Mouse (Mus musculus) right cerebral cortex, postnatal 25 days (tissue): Measurements from ENCODE around the gene Cyp2c67.
"Not testable (repeated sequence)": the region's sequence is repeated elsewhere in the genome, so short reads cannot be mapped to it uniquely, and the experiment has no call there.

ENCODE experiments used
- DNase-seq: peaks from one replicate; pipeline ENCODE4 v3.0.0; 2022

The Cyp2c67 gene

DNA sequence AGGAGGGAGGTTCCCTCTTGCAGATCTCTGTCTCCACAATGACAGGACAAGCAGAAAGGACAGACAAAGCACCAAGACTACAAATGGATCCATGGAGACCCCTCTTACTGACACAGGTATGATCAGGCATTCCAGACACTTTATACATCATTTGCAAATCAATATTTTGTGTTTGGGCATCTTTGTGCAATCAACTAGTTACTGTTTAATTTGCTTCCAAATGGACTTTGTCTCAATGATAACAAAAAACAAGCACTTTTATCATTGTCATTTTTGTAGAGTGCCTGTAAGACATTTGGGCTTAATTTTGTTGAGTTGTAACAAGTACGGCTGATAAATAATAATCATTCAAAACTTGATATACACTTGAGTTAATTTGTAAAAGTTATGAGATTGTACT, at the start of gene Cyp2c67:
TSS of gene Cyp2c67 (minus strand) at position 114 of the 400 bp plus-strand sequence.
- no peak for DNase-seq

DNA sequence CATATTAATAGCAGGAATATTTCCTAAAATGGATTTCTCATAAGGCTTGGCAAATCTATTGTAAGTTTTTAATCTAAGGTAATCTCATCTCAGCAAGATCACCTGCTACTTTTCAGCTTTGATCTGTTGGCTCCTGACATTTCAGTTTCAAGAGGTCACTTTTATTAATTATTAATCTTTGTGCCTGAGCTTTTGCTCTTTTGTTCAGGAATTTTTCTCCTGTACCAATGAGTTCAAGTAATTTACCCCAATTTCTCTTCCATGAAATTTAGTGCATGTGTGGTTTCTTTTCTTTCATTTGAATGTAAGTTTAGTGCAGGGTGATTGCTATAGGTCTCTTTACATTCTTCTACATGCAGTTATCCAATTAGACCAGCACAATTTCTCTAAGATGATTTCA, 16.8 kb upstream of the Cyp2c67 start:
- DNase-seq: not testable (repeated sequence)

DNA sequence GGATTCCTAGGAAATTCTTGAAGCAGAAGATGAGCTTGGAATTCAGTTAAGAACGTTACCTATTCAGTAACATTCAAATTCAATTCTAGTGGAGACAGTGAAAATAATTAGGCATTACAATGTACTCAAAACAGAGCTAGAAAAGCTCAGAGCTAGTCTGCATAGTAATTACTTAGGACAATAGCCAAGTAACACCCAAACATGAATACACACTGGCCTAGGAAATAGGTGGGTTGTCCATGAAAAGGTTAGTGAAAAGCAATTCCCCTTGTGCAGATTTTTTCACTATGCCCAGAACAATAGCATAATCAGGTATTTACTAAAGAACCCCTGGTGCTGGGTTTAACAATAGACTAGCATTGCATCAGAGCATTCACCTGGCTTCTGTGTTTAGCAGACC, 3.5 kb upstream of the Cyp2c67 start:
- DNase-seq: no peak

DNA sequence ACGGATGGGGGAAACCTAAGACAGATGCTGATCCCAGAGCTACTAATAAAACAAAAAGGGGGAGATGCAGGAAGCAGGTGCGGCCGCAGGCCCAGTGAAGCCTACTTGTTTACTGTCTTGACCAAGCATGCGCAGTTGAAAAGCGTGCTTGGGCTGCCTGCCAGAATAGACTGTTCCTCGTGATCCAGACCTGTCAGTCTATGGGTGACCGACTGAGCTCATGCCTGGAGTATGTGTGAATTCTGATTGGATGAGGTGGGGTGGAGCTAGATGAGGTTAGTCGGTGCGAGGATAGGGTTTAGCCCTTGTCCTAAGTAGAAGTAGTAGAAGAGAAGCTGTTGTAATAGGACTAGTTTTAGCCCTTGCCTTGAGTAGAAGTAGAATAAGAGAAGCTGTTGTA, 1.3 kb downstream of the Cyp2c67 start:
- DNase-seq: no peak

DNA sequence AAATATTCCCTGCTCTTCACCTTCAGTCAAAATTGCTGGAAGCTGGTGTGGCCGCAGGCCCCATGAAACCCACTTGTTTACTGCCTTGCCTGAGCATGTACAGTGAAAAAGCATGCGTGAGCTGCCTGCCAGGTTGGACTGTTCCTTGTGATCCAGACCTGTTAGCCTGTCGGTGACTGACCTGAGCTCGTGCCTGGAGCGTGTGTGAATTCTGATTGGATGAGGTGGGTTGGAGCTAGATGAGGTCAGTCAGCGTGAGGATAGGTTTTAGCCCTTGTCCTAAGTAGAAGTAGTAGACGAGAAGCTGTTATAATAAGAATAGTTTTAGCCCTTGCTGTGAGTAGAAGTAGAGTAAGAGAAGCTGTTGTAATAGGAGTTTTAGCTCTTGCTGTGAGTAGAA, 4.3 kb downstream of the Cyp2c67 start:
- not testable (repeated sequence) for DNase-seq
